21 mouse cellular contexts compared by ENCODE assay signal in the genomic region with DNA sequence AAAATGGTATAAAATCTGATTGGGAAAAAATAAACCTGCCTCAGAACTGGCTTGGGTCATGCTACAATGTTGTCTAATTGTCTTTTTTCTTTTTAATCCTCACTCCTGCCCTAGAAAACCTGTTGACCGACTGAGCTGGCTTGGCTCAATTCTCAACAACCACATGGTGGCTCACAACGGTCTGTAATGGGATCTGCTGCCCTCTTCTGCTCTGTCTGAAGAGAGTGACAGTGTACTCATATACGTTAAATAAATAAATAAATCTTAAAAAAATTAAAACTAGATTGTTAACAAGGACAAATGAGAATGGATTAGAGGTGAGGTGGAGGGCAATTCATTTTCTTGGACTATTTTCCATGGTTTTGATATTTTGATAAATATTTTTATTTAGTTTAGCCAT. TPM values are rescaled to one million over a fixed set of nuclear protein-coding genes. Genes with fewer than 3 reads are reported as not detected.
DNase-seq lines count a peak whose midpoint lies in the region; ATAC-seq and TF ChIP-seq lines count a peak whose summit lies in the region.
"Had no signal": no experiment of that assay in that cellular context is flagged by ENCODE, and none has a peak within 500 bp of the region (broad histone marks: within the 10 kb centered on the region; RNA-seq: fewer than 3 reads in every experiment).

No protein-coding gene starts in this region.

- no peak for TF ChIP-seq CTCF in lung, embryonic 14.5 days (IDR thresholded peaks at IDR 0.05; ENCODE audit: low read depth)
- no peak for TF ChIP-seq CTCF in lung, adult 2 months (IDR thresholded peaks at IDR 0.05; ENCODE audit: insufficient read depth, low read length)
- TF ChIP-seq CTCF in cortical plate, adult 2 months (IDR thresholded peaks at IDR 0.05; ENCODE audit: extremely low read depth, insufficient read depth, low read length) = 0 out of 2 replicates have a peak, but pooled peaks have one; percentile 3

- H3K27ac ChIP-seq in heart, embryonic 10.5 days = no peak overlapping the region
- no peak overlapping the region for H3K27ac ChIP-seq in lung, embryonic 14.5 days (ENCODE audit: low read depth)
- no peak overlapping the region for H3K27ac ChIP-seq in cortical plate, adult 2 months (ENCODE audit: insufficient read depth, low read length)
- H3K27ac ChIP-seq: forebrain, embryonic 13.5 days; gastrocnemius, adult 2 months; heart, embryonic 13.5 days; hindbrain, embryonic 12.5 days had no signal

- no peak overlapping the region for H3K4me2 ChIP-seq in lung, embryonic 14.5 days
- H3K4me2 ChIP-seq: forebrain, embryonic 13.5 days; heart, embryonic 13.5 days; hindbrain, embryonic 12.5 days; midbrain, embryonic 11.5 days had no signal

- ATAC-seq in lung, embryonic 14.5 days (ENCODE audit: insufficient read depth) = no peak
- no peak for ATAC-seq in monocyte, adult 5-6 weeks (replicated peaks; ENCODE audit: insufficient number of reproducible peaks, low FRiP score, low TSS enrichment, poor library complexity, severe bottlenecking)
- ATAC-seq: forebrain, embryonic 13.5 days; inflammation-experienced regulatory T-cells, adult 6 months had no signal

- H3K36me3 ChIP-seq in heart, embryonic 10.5 days = 0 out of 2 replicates have a peak, but pooled peaks cover 3% of the 10 kb centered on the region
- no peaks in the 10 kb centered on the region for H3K36me3 ChIP-seq in lung, embryonic 14.5 days (ENCODE audit: insufficient read depth)
- H3K36me3 ChIP-seq: hindbrain, embryonic 12.5 days had no signal

- no peak for TF ChIP-seq POLR2A in lung, adult 2 months (IDR thresholded peaks at IDR 0.05; ENCODE audit: borderline replicate concordance, extremely low read depth, low read depth, low read length)
- TF ChIP-seq POLR2A in cortical plate, adult 2 months (IDR thresholded peaks at IDR 0.05; ENCODE audit: extremely low read depth, insufficient read depth, low read length) = no peak

- 56% methylated on average over 3 of the region's 3 CpGs for WGBS in heart, embryonic 10.5 days
- 45% methylated on average over 3 of the region's 3 CpGs for WGBS in lung, embryonic 14.5 days
- 27% methylated on average over 3 of the region's 3 CpGs for WGBS in lung, adult 2 months

- peaks cover 16% of the 10 kb centered on the region for H3K4me1 ChIP-seq in heart, embryonic 10.5 days
- H3K4me1 ChIP-seq in lung, embryonic 14.5 days (ENCODE audit: insufficient read depth) = no peaks in the 10 kb centered on the region
- H3K4me1 ChIP-seq in lung, adult 2 months (ENCODE audit: control insufficient read depth, insufficient read depth, low read length) = peaks cover 10% of the 10 kb centered on the region
- no peaks in the 10 kb centered on the region for H3K4me1 ChIP-seq in cortical plate, adult 2 months (ENCODE audit: control insufficient read depth, insufficient read depth, low read length)

- peaks cover 33% of the 10 kb centered on the region for H3K27me3 ChIP-seq in heart, embryonic 10.5 days (ENCODE audit: insufficient read depth, poor library complexity, severe bottlenecking)
- peaks cover 34% of the 10 kb centered on the region for H3K27me3 ChIP-seq in lung, embryonic 14.5 days (ENCODE audit: insufficient read depth, low read length)

- DNase-seq in heart, adult 11 months = peak; percentile 53
- DNase-seq in heart, embryonic 10.5 days (ENCODE audit: low spot score) = no peak
- peak; percentile 17 for DNase-seq in lung, embryonic 14.5 days
- no peak for DNase-seq in lung, adult 2 months
- DNase-seq in A20 (ENCODE audit: low read depth, low spot score) = peak; percentile 9
- no peak for DNase-seq in right cerebral cortex, postnatal 36 days (ENCODE audit: low spot score in 2 of 2)
- DNase-seq: adrenal gland, postnatal 14 days; cerebellum, adult 11 months; cerebellum, postnatal 36 days; gastrocnemius, adult 2 months; kidney, postnatal 10 days; lung, adult 18-20 months; right cerebral cortex, postnatal 14 days; thymus, postnatal 25 days had no signal

- H3K9ac ChIP-seq in lung, embryonic 14.5 days = no peak overlapping the region
- H3K9ac ChIP-seq: forebrain, embryonic 13.5 days; heart, embryonic 13.5 days; hindbrain, embryonic 12.5 days had no signal

- H3K9me3 ChIP-seq in heart, embryonic 10.5 days = 0 out of 2 replicates have a peak, but pooled peaks cover 4% of the 10 kb centered on the region
- H3K9me3 ChIP-seq in lung, embryonic 14.5 days (ENCODE audit: low read depth, low read length) = peaks cover 8% of the 10 kb centered on the region; the same call in 1 of the 2 replicates
- H3K9me3 ChIP-seq: heart, embryonic 13.5 days had no signal

- H3K4me3 ChIP-seq in heart, embryonic 10.5 days = no peak overlapping the region
- no peak overlapping the region for H3K4me3 ChIP-seq in lung, embryonic 14.5 days (ENCODE audit: low read depth, low read length)
- H3K4me3 ChIP-seq in lung, adult 2 months (replicated peaks; ENCODE audit: extremely low read depth, low read depth, low read length) = no peak overlapping the region
- no peak overlapping the region for H3K4me3 ChIP-seq in cortical plate, adult 2 months (ENCODE audit: insufficient read depth, low read length)
- H3K4me3 ChIP-seq: forebrain, embryonic 13.5 days; gastrocnemius, adult 2 months; heart, embryonic 13.5 days; hindbrain, embryonic 12.5 days had no signal

RNA-seq across cellular contexts. Expression of a gene that starts 2.5 kb away (rescaled TPM):
- 3.3 and 4.5 TPM in 2 replicates for polyA plus RNA-seq in heart, embryonic 10.5 days (2016; fragmentation: Nextera tagmentation; extraction: Ambion mirVana)
- polyA plus RNA-seq in lung, embryonic 14.5 days (2014; fragmentation: Nextera tagmentation; extraction: Ambion mirVana) = 7.4 and 9.8 TPM in 2 replicates
- 46.7 and 51.8 TPM in 2 replicates for polyA plus RNA-seq in lung, adult 2 months (2012; rRNA removed)
- polyA plus RNA-seq in cortical plate, adult 2 months (2012; rRNA removed) = 17.1 and 19.3 TPM in 2 replicates
- total RNA-seq in monocyte, adult 5-6 weeks (2017) = 12.7 to 20.5 TPM (median 14.9 TPM) in 3 replicates

Comparison
In these comparisons a context has a peak if more than half of its experiments do, and no peak if none do; other contexts are left out.
1. DNase-seq: peak in heart, adult 11 months (single experiment), lung, embryonic 14.5 days (single experiment) and A20 (single experiment); none in heart, embryonic 10.5 days (single experiment), lung, adult 2 months (single experiment) and right cerebral cortex, postnatal 36 days (0 of 2).